Mouse (Mus musculus) testis, adult 2 months (tissue): ENCODE measurements around the gene Cd3g.

Source experiments
- CTCF ChIP-seq: fragments of 200-500 bp; IDR thresholded peaks from 2 replicates; pipeline ENCODE4 v1.5.1; 2012; ENCODE audit warnings: low read depth, mild to moderate bottlenecking, inconsistent platforms, low read length, moderate library complexity; ENCODE audit not compliant: control insufficient read depth, insufficient read depth, insufficient replicate concordance
- POLR2A ChIP-seq: fragments of 200-500 bp; IDR thresholded peaks from 2 replicates; pipeline ENCODE4 v1.6.1; 2012; ENCODE audit warnings: low read depth, mild to moderate bottlenecking, inconsistent platforms, low read length, moderate library complexity; ENCODE audit not compliant: control insufficient read depth

DNA sequence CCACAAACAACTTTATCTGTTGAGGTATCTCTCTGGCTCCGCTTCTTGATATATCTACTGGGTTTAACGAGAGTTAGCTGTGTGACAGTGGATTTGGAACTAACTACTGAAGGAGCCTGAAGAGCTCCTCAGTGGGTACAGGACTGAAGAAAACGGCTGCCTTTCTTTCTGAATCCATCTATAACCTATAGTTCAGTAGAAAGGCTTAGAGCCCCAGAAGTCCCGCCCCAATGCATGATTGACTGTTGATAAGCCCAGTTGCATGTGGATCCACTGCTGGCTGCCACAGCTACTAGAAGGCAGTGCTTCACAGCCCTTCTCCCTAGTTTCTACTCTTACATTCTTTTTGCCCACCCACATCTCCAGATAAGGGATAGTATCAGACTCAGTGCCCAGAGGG, 30.2 kb upstream of the Cd3g start:
- TF ChIP-seq CTCF (no peak), POLR2A (no peak)
